Mouse (Mus musculus): Measurements from ENCODE around the gene Gm3448. TPM values are rescaled to one million over a fixed set of nuclear protein-coding genes. Genes with fewer than 3 reads are reported as not detected.
"Not testable (repeated sequence)": the region's sequence is repeated elsewhere in the genome, so short reads cannot be mapped to it uniquely, and the experiment has no call there.

Gene Gm3448
- polyA plus RNA-seq, 2 experiments: 1.7 to 3.6 TPM

- not testable (repeated sequence) for H3K36me3 ChIP-seq (replicated peaks; ENCODE audit: control insufficient read depth, insufficient read depth, low read depth); H3K4me2 ChIP-seq (ENCODE audit: low read depth); H3K27ac ChIP-seq; DNase-seq (ENCODE audit: low read depth in 3 of 3, low spot score in 3 of 3); H3K27me3 ChIP-seq (ENCODE audit: control insufficient read depth, insufficient read depth, low read length); H3K9me3 ChIP-seq (ENCODE audit: control insufficient read depth, low read length); H3K4me1 ChIP-seq (replicated peaks; ENCODE audit: control insufficient read depth in 2 of 2, insufficient read depth in 2 of 2, low read length in 1 of 2); ATAC-seq (ENCODE audit: insufficient read depth); H3K4me3 ChIP-seq (ENCODE audit: insufficient read depth in 1 of 2, low read depth in 2 of 2, low read length in 2 of 2); H3K9ac ChIP-seq (replicated peaks)
- WGBS (ENCODE audit: insufficient replicate concordance): no CpG with 5 or more reads among the region's 5 CpGs
Observed at GRCm38 (mm10) chr17:14994140-14994539, 47.2 kb downstream of the Gm3448 start.

GRCm38 (mm10) chr17:14993139-14993832 lies 48.1 kb downstream of the Gm3448 start:
- not testable (repeated sequence) for H3K27ac ChIP-seq; H3K9me3 ChIP-seq (ENCODE audit: control insufficient read depth, low read length); H3K4me2 ChIP-seq (ENCODE audit: low read depth); H3K36me3 ChIP-seq (replicated peaks; ENCODE audit: control insufficient read depth, insufficient read depth, low read depth); H3K27me3 ChIP-seq (ENCODE audit: control insufficient read depth, insufficient read depth, low read length); DNase-seq (ENCODE audit: low read depth in 3 of 3, low spot score in 3 of 3); H3K9ac ChIP-seq (replicated peaks); H3K4me3 ChIP-seq (ENCODE audit: insufficient read depth in 1 of 2, low read depth in 2 of 2, low read length in 2 of 2); H3K4me1 ChIP-seq (replicated peaks; ENCODE audit: control insufficient read depth in 2 of 2, insufficient read depth in 2 of 2, low read length in 1 of 2)
- no CpG with 5 or more reads among the region's 47 CpGs for WGBS (ENCODE audit: insufficient replicate concordance)
- ATAC-seq (ENCODE audit: insufficient read depth): peak; percentile 57

GRCm38 (mm10) chr17:14992522-14993138 lies 48.7 kb downstream of the Gm3448 start:
- WGBS (ENCODE audit: insufficient replicate concordance): no CpG with 5 or more reads among the region's 98 CpGs
- not testable (repeated sequence) for H3K36me3 ChIP-seq (replicated peaks; ENCODE audit: control insufficient read depth, insufficient read depth, low read depth); H3K27me3 ChIP-seq (ENCODE audit: control insufficient read depth, insufficient read depth, low read length); H3K4me2 ChIP-seq (ENCODE audit: low read depth); H3K9me3 ChIP-seq (ENCODE audit: control insufficient read depth, low read length); H3K4me1 ChIP-seq (replicated peaks; ENCODE audit: control insufficient read depth in 2 of 2, insufficient read depth in 2 of 2, low read length in 1 of 2); DNase-seq (ENCODE audit: low read depth in 3 of 3, low spot score in 3 of 3); H3K27ac ChIP-seq; H3K4me3 ChIP-seq (ENCODE audit: insufficient read depth in 1 of 2, low read depth in 2 of 2, low read length in 2 of 2); H3K9ac ChIP-seq (replicated peaks)
- ATAC-seq (ENCODE audit: insufficient read depth): peak; percentile 75

GRCm38 (mm10) chr17:14990116-14990702 lies 51.1 kb downstream of the Gm3448 start:
- H3K4me2 ChIP-seq (ENCODE audit: low read depth); H3K36me3 ChIP-seq (replicated peaks; ENCODE audit: control insufficient read depth, insufficient read depth, low read depth); H3K4me1 ChIP-seq (replicated peaks; ENCODE audit: control insufficient read depth in 2 of 2, insufficient read depth in 2 of 2, low read length in 1 of 2); H3K27me3 ChIP-seq (ENCODE audit: control insufficient read depth, insufficient read depth, low read length); DNase-seq (ENCODE audit: low read depth in 3 of 3, low spot score in 3 of 3); H3K9ac ChIP-seq (replicated peaks); H3K4me3 ChIP-seq (ENCODE audit: insufficient read depth in 1 of 2, low read depth in 2 of 2, low read length in 2 of 2); H3K27ac ChIP-seq; ATAC-seq (ENCODE audit: insufficient read depth); H3K9me3 ChIP-seq (ENCODE audit: control insufficient read depth, low read length): not testable (repeated sequence)
- 90% methylated on average over 4 of the region's 5 CpGs for WGBS (ENCODE audit: insufficient replicate concordance)

GRCm38 (mm10) chr17:14978362-14979038 lies 62.8 kb downstream of the Gm3448 start, which contains the start of the genes 9030025P20Rik and Gm3417:
Gene 9030025P20Rik (plus strand): TSS chr17:14978468.
Gene Gm3417 (minus strand): TSS chr17:14978790.
- WGBS (ENCODE audit: insufficient replicate concordance): no CpG with 5 or more reads among the region's 60 CpGs
- not testable (repeated sequence) for H3K9ac ChIP-seq (replicated peaks); H3K27me3 ChIP-seq (ENCODE audit: control insufficient read depth, insufficient read depth, low read length); H3K9me3 ChIP-seq (ENCODE audit: control insufficient read depth, low read length); H3K4me1 ChIP-seq (replicated peaks; ENCODE audit: control insufficient read depth in 2 of 2, insufficient read depth in 2 of 2, low read length in 1 of 2); H3K36me3 ChIP-seq (replicated peaks; ENCODE audit: control insufficient read depth, insufficient read depth, low read depth); H3K27ac ChIP-seq; DNase-seq (ENCODE audit: low read depth in 3 of 3, low spot score in 3 of 3)
- peak within 1 kb of the TSS; percentile 41; the same call in 1 of the 2 replicates for H3K4me2 ChIP-seq (ENCODE audit: low read depth)
- ATAC-seq (ENCODE audit: insufficient read depth): peak; percentile 96
- H3K4me3 ChIP-seq (ENCODE audit: insufficient read depth in 1 of 2, low read depth in 2 of 2, low read length in 2 of 2): 0 out of 4 replicates have a peak within 1 kb of the TSS, but pooled peaks of 1 of the 2 experiments have one; percentile 21

GRCm38 (mm10) chr17:14977718-14978361 lies 63.5 kb downstream of the Gm3448 start:
- H3K4me1 ChIP-seq (replicated peaks; ENCODE audit: control insufficient read depth in 2 of 2, insufficient read depth in 2 of 2, low read length in 1 of 2); DNase-seq (ENCODE audit: low read depth in 3 of 3, low spot score in 3 of 3); H3K9ac ChIP-seq (replicated peaks); H3K9me3 ChIP-seq (ENCODE audit: control insufficient read depth, low read length); H3K36me3 ChIP-seq (replicated peaks; ENCODE audit: control insufficient read depth, insufficient read depth, low read depth); H3K27ac ChIP-seq; H3K27me3 ChIP-seq (ENCODE audit: control insufficient read depth, insufficient read depth, low read length): not testable (repeated sequence)
- 0 out of 4 replicates have a peak overlapping the region, but pooled peaks of 1 of the 2 experiments have one; percentile 21 for H3K4me3 ChIP-seq (ENCODE audit: insufficient read depth in 1 of 2, low read depth in 2 of 2, low read length in 2 of 2)
- peak; percentile 25; the same call in 1 of the 2 replicates for ATAC-seq (ENCODE audit: insufficient read depth)
- H3K4me2 ChIP-seq (ENCODE audit: low read depth): peak overlapping the region; percentile 41; the same call in 1 of the 2 replicates
- 0% methylated on average over 4 of the region's 7 CpGs for WGBS (ENCODE audit: insufficient replicate concordance)

GRCm38 (mm10) chr17:14968373-14968913 lies 72.9 kb downstream of the Gm3448 start:
- not testable (repeated sequence) for H3K36me3 ChIP-seq (replicated peaks; ENCODE audit: control insufficient read depth, insufficient read depth, low read depth); H3K4me3 ChIP-seq (ENCODE audit: insufficient read depth in 1 of 2, low read depth in 2 of 2, low read length in 2 of 2); H3K9ac ChIP-seq (replicated peaks); DNase-seq (ENCODE audit: low read depth in 3 of 3, low spot score in 3 of 3); H3K4me2 ChIP-seq (ENCODE audit: low read depth); H3K27ac ChIP-seq; H3K4me1 ChIP-seq (replicated peaks; ENCODE audit: control insufficient read depth in 2 of 2, insufficient read depth in 2 of 2, low read length in 1 of 2); H3K27me3 ChIP-seq (ENCODE audit: control insufficient read depth, insufficient read depth, low read length); H3K9me3 ChIP-seq (ENCODE audit: control insufficient read depth, low read length)
- peak; percentile 83 for ATAC-seq (ENCODE audit: insufficient read depth)
- WGBS (ENCODE audit: insufficient replicate concordance): no CpG with 5 or more reads among the region's 6 CpGs

Data from liver, embryonic 14.5 days (tissue).